In genomic region chr5:108703754-108704626, GRCm38 (mm10) we compare ENCODE assay signal across 16 mouse cellular contexts. TPM values are rescaled to one million over a fixed set of nuclear protein-coding genes. Genes with fewer than 3 reads are reported as not detected.
DNase-seq lines count a peak whose midpoint lies in the region; ATAC-seq and TF ChIP-seq lines count a peak whose summit lies in the region.
"Had no signal": no experiment of that assay in that cellular context is flagged by ENCODE, and none has a peak within 500 bp of the region (broad histone marks: within the 10 kb centered on the region; RNA-seq: fewer than 3 reads in every experiment).

No protein-coding gene starts in this region.

- H3K9me3 ChIP-seq in heart, embryonic 11.5 days (replicated peaks; ENCODE audit: control insufficient read depth, low read length), result no peaks in the 10 kb centered on the region
- no peaks in the 10 kb centered on the region for H3K9me3 ChIP-seq in midbrain, embryonic 12.5 days
- no peaks in the 10 kb centered on the region for H3K9me3 ChIP-seq in midbrain, postnatal 0 days (ENCODE audit: low read length)
- no peaks in the 10 kb centered on the region for H3K9me3 ChIP-seq in intestine, embryonic 16.5 days (ENCODE audit: control insufficient read depth, low read length)
- H3K9me3 ChIP-seq: kidney, embryonic 15.5 days had no signal

- peaks cover 19% of the 10 kb centered on the region for H3K36me3 ChIP-seq in heart, embryonic 11.5 days (ENCODE audit: control insufficient read depth, insufficient read depth, low read length)
- H3K36me3 ChIP-seq in midbrain, embryonic 12.5 days, result peaks cover 33% of the 10 kb centered on the region
- H3K36me3 ChIP-seq in midbrain, postnatal 0 days (ENCODE audit: insufficient read depth, low read length), result peaks cover 6% of the 10 kb centered on the region; the same call in 1 of the 2 replicates
- 0 out of 2 replicates have a peak, but pooled peaks cover 3% of the 10 kb centered on the region for H3K36me3 ChIP-seq in intestine, embryonic 16.5 days (ENCODE audit: control insufficient read depth, insufficient read depth, low read length)

- H3K4me1 ChIP-seq in heart, embryonic 11.5 days (ENCODE audit: control insufficient read depth, insufficient read depth, low read length), result peaks cover 44% of the 10 kb centered on the region
- H3K4me1 ChIP-seq in midbrain, embryonic 12.5 days, result peaks cover 6% of the 10 kb centered on the region; the same call in 1 of the 2 replicates
- H3K4me1 ChIP-seq in midbrain, postnatal 0 days (ENCODE audit: insufficient read depth, low read length), result no peaks in the 10 kb centered on the region
- H3K4me1 ChIP-seq in intestine, embryonic 16.5 days (ENCODE audit: control insufficient read depth, insufficient read depth, low read length), result peaks cover 45% of the 10 kb centered on the region

- TF ChIP-seq CTCF in midbrain, postnatal 0 days (IDR thresholded peaks at IDR 0.05), result no peak

- H3K4me2 ChIP-seq in heart, embryonic 11.5 days, result no peak overlapping the region
- no peak overlapping the region for H3K4me2 ChIP-seq in midbrain, embryonic 12.5 days (replicated peaks)
- H3K4me2 ChIP-seq in midbrain, postnatal 0 days (ENCODE audit: low read depth, low read length, poor library complexity, severe bottlenecking), result no peak overlapping the region
- no peak overlapping the region for H3K4me2 ChIP-seq in intestine, embryonic 16.5 days (ENCODE audit: low read depth, low read length)
- H3K4me2 ChIP-seq: kidney, embryonic 15.5 days had no signal

- 0 out of 2 replicates have a peak overlapping the region, but pooled peaks have one; percentile 12 for H3K9ac ChIP-seq in heart, embryonic 11.5 days (ENCODE audit: low read depth, low read length)
- no peak overlapping the region for H3K9ac ChIP-seq in midbrain, embryonic 12.5 days (replicated peaks)
- H3K9ac ChIP-seq in midbrain, postnatal 0 days (replicated peaks; ENCODE audit: low read length, poor library complexity, severe bottlenecking), result no peak overlapping the region
- H3K9ac ChIP-seq in intestine, embryonic 16.5 days (ENCODE audit: low read depth, low read length), result no peak overlapping the region
- H3K9ac ChIP-seq: kidney, embryonic 15.5 days had no signal

- ATAC-seq in heart, embryonic 11.5 days (replicated peaks; ENCODE audit: insufficient number of reproducible peaks, low FRiP score, low TSS enrichment), result 0 out of 2 replicates have a peak, but pooled peaks have one; percentile 2
- ATAC-seq in midbrain, embryonic 12.5 days (ENCODE audit: low FRiP score, low read depth), result 0 out of 2 replicates have a peak, but pooled peaks have one; percentile 11
- no peak for ATAC-seq in midbrain, postnatal 0 days (ENCODE audit: low FRiP score)
- ATAC-seq in intestine, embryonic 16.5 days, result peak; percentile 86
- ATAC-seq: midbrain, embryonic 16.5 days; Patski had no signal

- 61% methylated on average over 12 of the region's 12 CpGs for WGBS in heart, embryonic 11.5 days (ENCODE audit: insufficient replicate concordance)
- 82% methylated on average over 12 of the region's 12 CpGs for WGBS in midbrain, embryonic 12.5 days
- 89% methylated on average over 12 of the region's 12 CpGs for WGBS in midbrain, postnatal 0 days
- WGBS in intestine, embryonic 16.5 days, result 64% methylated on average over 12 of the region's 12 CpGs

- intact Hi-C loops in heart, postnatal 25 days (cut with DNase I), result no loop called here

- no peaks in the 10 kb centered on the region for H3K27me3 ChIP-seq in heart, embryonic 11.5 days (ENCODE audit: control insufficient read depth, insufficient read depth, low read length)
- H3K27me3 ChIP-seq in midbrain, embryonic 12.5 days, result no peaks in the 10 kb centered on the region
- no peaks in the 10 kb centered on the region for H3K27me3 ChIP-seq in midbrain, postnatal 0 days (ENCODE audit: insufficient read depth, low read length)
- H3K27me3 ChIP-seq in intestine, embryonic 16.5 days (replicated peaks; ENCODE audit: control insufficient read depth, insufficient read depth, low read length), result no peaks in the 10 kb centered on the region
- H3K27me3 ChIP-seq: kidney, embryonic 15.5 days; Patski had no signal

- no peak overlapping the region for H3K4me3 ChIP-seq in heart, embryonic 11.5 days (ENCODE audit: low read depth, low read length)
- no peak overlapping the region for H3K4me3 ChIP-seq in midbrain, embryonic 12.5 days
- no peak overlapping the region for H3K4me3 ChIP-seq in midbrain, postnatal 0 days (ENCODE audit: low read depth, low read length)
- no peak overlapping the region for H3K4me3 ChIP-seq in intestine, embryonic 16.5 days (ENCODE audit: low read length)
- H3K4me3 ChIP-seq: kidney, embryonic 15.5 days; layer of hippocampus, adult 2 months had no signal

- no peak overlapping the region for H3K27ac ChIP-seq in heart, embryonic 11.5 days (ENCODE audit: low read depth, low read length)
- no peak overlapping the region for H3K27ac ChIP-seq in midbrain, embryonic 12.5 days (replicated peaks)
- no peak overlapping the region for H3K27ac ChIP-seq in midbrain, postnatal 0 days (ENCODE audit: low read depth, low read length)
- H3K27ac ChIP-seq in intestine, embryonic 16.5 days (ENCODE audit: low read length), result peak overlapping the region; percentile 59
- H3K27ac ChIP-seq: layer of hippocampus, adult 2 months had no signal

- no peak for DNase-seq in heart, postnatal 25 days (ENCODE audit: low spot score)
- no peak for DNase-seq in midbrain, postnatal 0 days (ENCODE audit: low spot score)
- no peak for DNase-seq in layer of hippocampus, adult 9-11 months
- no peak for DNase-seq in spleen, postnatal 36 days (ENCODE audit: low spot score in 2 of 2)
- DNase-seq: cerebellum, adult 11 months; heart, postnatal 36 days; lung, postnatal 14 days; right cerebral cortex, postnatal 25 days; thymus, postnatal 4 days had no signal

RNA-seq across cellular contexts. Expression of gene Fgfrl1, which starts 11.8 kb away (rescaled TPM):
- polyA plus RNA-seq in heart, embryonic 11.5 days (2014; fragmentation: Nextera tagmentation; extraction: Ambion mirVana), result 28.0 and 31.7 TPM in 2 replicates
- total RNA-seq in heart, postnatal 25 days (2021), result 10 to 100 TPM; 18.4 to 19.8 TPM
- polyA plus RNA-seq in midbrain, embryonic 12.5 days (2016; fragmentation: Nextera tagmentation; extraction: Ambion mirVana), result 16.9 and 19.6 TPM in 2 replicates
- total RNA-seq in midbrain, postnatal 0 days (2014; rRNA removed), result 12.9 and 20.4 TPM in 2 replicates
- 5.4 and 5.7 TPM in 2 replicates for polyA plus RNA-seq in midbrain, postnatal 0 days (2015; fragmentation: Nextera tagmentation; extraction: Ambion mirVana)
- polyA plus RNA-seq in intestine, embryonic 16.5 days (2015; fragmentation: Nextera tagmentation; extraction: Ambion mirVana), result 8.5 and 9.7 TPM in 2 replicates

RNA-seq across cellular contexts. Expression of gene Slc26a1, which starts 28.6 kb away (rescaled TPM):
- polyA plus RNA-seq in heart, embryonic 11.5 days (2014; fragmentation: Nextera tagmentation; extraction: Ambion mirVana), result 0.70 and 1.2 TPM in 2 replicates
- not detected for total RNA-seq in heart, postnatal 25 days (2021)
- polyA plus RNA-seq in midbrain, embryonic 12.5 days (2016; fragmentation: Nextera tagmentation; extraction: Ambion mirVana), result 1.7 and 1.9 TPM in 2 replicates
- total RNA-seq in midbrain, postnatal 0 days (2014; rRNA removed), result 9.3 and 10.1 TPM in 2 replicates
- polyA plus RNA-seq in midbrain, postnatal 0 days (2015; fragmentation: Nextera tagmentation; extraction: Ambion mirVana), result 4.2 and 5.3 TPM in 2 replicates
- 8.0 and 9.7 TPM in 2 replicates for polyA plus RNA-seq in intestine, embryonic 16.5 days (2015; fragmentation: Nextera tagmentation; extraction: Ambion mirVana)
- total RNA-seq: heart, postnatal 36 days had no signal

RNA-seq across cellular contexts. Expression of gene Dgkq, which starts 34.5 kb away (rescaled TPM):
- polyA plus RNA-seq in heart, embryonic 11.5 days (2014; fragmentation: Nextera tagmentation; extraction: Ambion mirVana), result 5.6 and 6.3 TPM in 2 replicates
- total RNA-seq in heart, postnatal 25 days (2021), result 10 to 100 TPM in 1 of 2 experiments, 1 to 10 TPM in 1; 8.4 to 10.1 TPM
- 21.2 and 21.7 TPM in 2 replicates for polyA plus RNA-seq in midbrain, embryonic 12.5 days (2016; fragmentation: Nextera tagmentation; extraction: Ambion mirVana)
- 45.4 and 51.8 TPM in 2 replicates for total RNA-seq in midbrain, postnatal 0 days (2014; rRNA removed)
- polyA plus RNA-seq in midbrain, postnatal 0 days (2015; fragmentation: Nextera tagmentation; extraction: Ambion mirVana), result 23.5 and 23.7 TPM in 2 replicates
- polyA plus RNA-seq in intestine, embryonic 16.5 days (2015; fragmentation: Nextera tagmentation; extraction: Ambion mirVana), result 11.3 and 14.0 TPM in 2 replicates

RNA-seq across cellular contexts. Expression of gene Idua, which starts 43.9 kb away (rescaled TPM):
- polyA plus RNA-seq in heart, embryonic 11.5 days (2014; fragmentation: Nextera tagmentation; extraction: Ambion mirVana), result 14.4 and 15.2 TPM in 2 replicates
- 10 to 100 TPM; 18.8 to 20.3 TPM for total RNA-seq in heart, postnatal 25 days (2021)
- polyA plus RNA-seq in midbrain, embryonic 12.5 days (2016; fragmentation: Nextera tagmentation; extraction: Ambion mirVana), result 12.3 and 12.8 TPM in 2 replicates
- total RNA-seq in midbrain, postnatal 0 days (2014; rRNA removed), result 9.2 and 10.9 TPM in 2 replicates
- polyA plus RNA-seq in midbrain, postnatal 0 days (2015; fragmentation: Nextera tagmentation; extraction: Ambion mirVana), result 8.8 and 9.8 TPM in 2 replicates
- 11.3 and 11.9 TPM in 2 replicates for polyA plus RNA-seq in intestine, embryonic 16.5 days (2015; fragmentation: Nextera tagmentation; extraction: Ambion mirVana)
